ENCODE assay signal across 8 mouse cellular contexts in genomic region chr16:52450245-52451100, GRCm38 (mm10). TPM values are rescaled to one million over a fixed set of nuclear protein-coding genes. Genes with fewer than 3 reads are reported as not detected.
DNase-seq lines count a peak whose midpoint lies in the region; ATAC-seq lines count a peak whose summit lies in the region.

No protein-coding gene starts in this region.

- H3K4me3 ChIP-seq in intestine, embryonic 16.5 days (ENCODE audit: low read length): peak overlapping the region; percentile 75
- peak overlapping the region; percentile 59 for H3K4me3 ChIP-seq in limb, embryonic 12.5 days (replicated peaks)
- H3K4me3 ChIP-seq in midbrain, embryonic 12.5 days: peak overlapping the region; percentile 53

- H3K4me2 ChIP-seq in intestine, embryonic 16.5 days (ENCODE audit: low read depth, low read length): peak overlapping the region; percentile 90
- peak overlapping the region; percentile 74 for H3K4me2 ChIP-seq in limb, embryonic 12.5 days
- peak overlapping the region; percentile 73 for H3K4me2 ChIP-seq in midbrain, embryonic 12.5 days (replicated peaks)

- peak overlapping the region; percentile 72 for H3K9ac ChIP-seq in intestine, embryonic 16.5 days (ENCODE audit: low read depth, low read length)
- peak overlapping the region; percentile 64 for H3K9ac ChIP-seq in limb, embryonic 12.5 days (replicated peaks)
- H3K9ac ChIP-seq in midbrain, embryonic 12.5 days (replicated peaks): peak overlapping the region; percentile 47

- peaks cover 10% of the 10 kb centered on the region for H3K4me1 ChIP-seq in intestine, embryonic 16.5 days (ENCODE audit: control insufficient read depth, insufficient read depth, low read length)
- peaks cover 10% of the 10 kb centered on the region for H3K4me1 ChIP-seq in limb, embryonic 12.5 days (replicated peaks)
- peaks cover 34% of the 10 kb centered on the region for H3K4me1 ChIP-seq in midbrain, embryonic 12.5 days

- H3K36me3 ChIP-seq in intestine, embryonic 16.5 days (ENCODE audit: control insufficient read depth, insufficient read depth, low read length): no peaks in the 10 kb centered on the region
- no peaks in the 10 kb centered on the region for H3K36me3 ChIP-seq in limb, embryonic 12.5 days
- H3K36me3 ChIP-seq in midbrain, embryonic 12.5 days: no peaks in the 10 kb centered on the region
- H3K36me3 ChIP-seq in splenic B cell, adult 2 months (ENCODE audit: control insufficient read depth, insufficient read depth, low read length, poor library complexity, severe bottlenecking): no peaks in the 10 kb centered on the region

- H3K9me3 ChIP-seq in intestine, embryonic 16.5 days (ENCODE audit: control insufficient read depth, low read length): no peaks in the 10 kb centered on the region
- H3K9me3 ChIP-seq in limb, embryonic 12.5 days: no peaks in the 10 kb centered on the region
- H3K9me3 ChIP-seq in midbrain, embryonic 12.5 days: no peaks in the 10 kb centered on the region

- no peaks in the 10 kb centered on the region for H3K27me3 ChIP-seq in intestine, embryonic 16.5 days (replicated peaks; ENCODE audit: control insufficient read depth, insufficient read depth, low read length)
- H3K27me3 ChIP-seq in limb, embryonic 12.5 days: peaks cover 13% of the 10 kb centered on the region
- H3K27me3 ChIP-seq in midbrain, embryonic 12.5 days: peaks cover 25% of the 10 kb centered on the region
- 0 out of 2 replicates have a peak, but pooled peaks cover 2% of the 10 kb centered on the region for H3K27me3 ChIP-seq in splenic B cell, adult 2 months (ENCODE audit: control insufficient read depth, insufficient read depth, low read length, poor library complexity, severe bottlenecking)

- under 1% methylated on average over 28 of the region's 28 CpGs for WGBS in intestine, embryonic 16.5 days
- under 1% methylated on average over 28 of the region's 28 CpGs for WGBS in limb, embryonic 12.5 days
- under 1% methylated on average over 28 of the region's 28 CpGs for WGBS in midbrain, embryonic 12.5 days

- ATAC-seq in intestine, embryonic 16.5 days: no peak
- no peak for ATAC-seq in limb, embryonic 12.5 days (ENCODE audit: insufficient number of reproducible peaks, insufficient read depth, low FRiP score, low TSS enrichment, low read depth)
- no peak for ATAC-seq in midbrain, embryonic 12.5 days (ENCODE audit: low FRiP score, low read depth)

- DNase-seq in gastrocnemius, postnatal 4 days (ENCODE audit: low spot score in 2 of 2): peak; percentile 19 to 35
- DNase-seq in gastrocnemius, adult 18-20 months (ENCODE audit: low spot score): no peak
- peak; percentile 60 for DNase-seq in cerebellum, adult 9-11 months
- DNase-seq in frontal cortex, postnatal 14 days (ENCODE audit: low spot score in 2 of 2): peak; percentile 42 to 48
- DNase-seq in splenic B cell, adult 2 months (ENCODE audit: low read depth, low spot score): peak; percentile 72

- peak overlapping the region; percentile 13 for H3K27ac ChIP-seq in intestine, embryonic 16.5 days (ENCODE audit: low read length)
- no peak overlapping the region for H3K27ac ChIP-seq in limb, embryonic 12.5 days
- peak overlapping the region; percentile 39 for H3K27ac ChIP-seq in midbrain, embryonic 12.5 days (replicated peaks)

RNA-seq across cellular contexts. Expression of gene Alcam, which starts 3.4 kb away (rescaled TPM):
- 1 to 10 TPM; 8.7 to 9.2 TPM for total RNA-seq in gastrocnemius, postnatal 4 days (2021)
- under 1 TPM; 0.41 to 0.97 TPM for total RNA-seq in gastrocnemius, adult 18-20 months (2021)
- polyA plus RNA-seq in intestine, embryonic 16.5 days (2015; fragmentation: Nextera tagmentation; extraction: Ambion mirVana): 13.7 and 16.8 TPM in 2 replicates
- 16.5 and 17.9 TPM in 2 replicates for polyA plus RNA-seq in limb, embryonic 12.5 days (2016; fragmentation: Nextera tagmentation; extraction: Ambion mirVana)
- polyA plus RNA-seq in midbrain, embryonic 12.5 days (2016; fragmentation: Nextera tagmentation; extraction: Ambion mirVana): 22.5 and 37.7 TPM in 2 replicates
